Mouse (Mus musculus) heart, postnatal 0 days (tissue): ENCODE results near the gene Chst15. TPM values are rescaled to one million over a fixed set of nuclear protein-coding genes. Genes with fewer than 3 reads are reported as not detected.

Experiments
- ATAC-seq: fragments of 200-750 bp; cut with Nextera tagmentation; 2 replicates; pipeline ENCODE4 v1.8.0; 2017; ENCODE audit warnings: low read depth, moderate number of reproducible peaks, moderate library complexity; ENCODE audit not compliant: insufficient read depth
- DNase-seq: peaks from one replicate; pipeline ENCODE4 v3.0.0-alpha.2; 2016; ENCODE audit warnings: low spot score
- H3K27ac ChIP-seq: fragments of 300-500 bp; sonication (generic); 2 replicates; pipeline ENCODE4 v1.5.1; 2014; ENCODE audit warnings: low read depth, mild to moderate bottlenecking
- H3K27me3 ChIP-seq: fragments of 300-500 bp; sonication (generic); 2 replicates; pipeline ENCODE4 v1.6.1; 2014; ENCODE audit warnings: low read length, mixed read lengths; ENCODE audit not compliant: control insufficient read depth, insufficient read depth
- H3K36me3 ChIP-seq: fragments of 300-500 bp; sonication (generic); replicated peaks from 2 replicates; pipeline ENCODE4 v1.6.1; 2014; ENCODE audit warnings: low read length, mixed read lengths; ENCODE audit not compliant: control insufficient read depth, insufficient read depth
- H3K4me1 ChIP-seq: fragments of 300-500 bp; sonication (generic); 2 replicates; pipeline ENCODE4 v1.6.1; 2014; ENCODE audit warnings: antibody characterized with exemption; ENCODE audit not compliant: control insufficient read depth, insufficient read depth
- H3K4me2 ChIP-seq: fragments of 300-500 bp; sonication (generic); 2 replicates; pipeline ENCODE4 v1.6.1; 2014; ENCODE audit warnings: low read depth, mild to moderate bottlenecking, low read length, moderate library complexity
- H3K4me3 ChIP-seq: fragments of 300-500 bp; sonication (generic); 2 replicates; pipeline ENCODE4 v1.5.1; 2014; ENCODE audit warnings: low read depth, low read length
- H3K9ac ChIP-seq: fragments of 300-500 bp; sonication (generic); replicated peaks from 2 replicates; pipeline ENCODE4 v1.6.1; 2014; ENCODE audit warnings: low read depth, low read length, mixed read lengths
- H3K9me3 ChIP-seq: fragments of 300-500 bp; sonication (generic); replicated peaks from 2 replicates; pipeline ENCODE4 v1.6.1; 2016; ENCODE audit warnings: low read length; ENCODE audit not compliant: control insufficient read depth
- CTCF ChIP-seq: IDR thresholded peaks from 2 replicates; pipeline ENCODE4 v1.5.1; 2016; ENCODE audit warnings: antibody characterized with exemption, control low read depth, low read depth
- EP300 ChIP-seq: IDR thresholded peaks from 2 replicates; pipeline ENCODE4 v1.6.1; 2016; ENCODE audit warnings: antibody characterized with exemption, low read depth
- WGBS: fragments of 180-500 bp; shearing (Covaris S2); extraction: QIAGEN DNeasy Blood & Tissue Kit; methylation state at CpG from one replicate; pipeline ENCODE4 v1.1.7; 2014; 5-methylcytosine and 5-hydroxymethylcytosine counted together
- polyA plus RNA-seq: library from polyadenylated mRNA; unstranded; fragments of >200 nt; fragmentation: Nextera tagmentation; extraction: Ambion mirVana; gene quantifications from 2 replicates; pipeline ENCODE4 v1.2.1, GENCODE M21; 2015
- total RNA-seq: library from RNA; depleted of rRNA; stranded (reverse); fragments of >200 nt; gene quantifications from 2 replicates; pipeline ENCODE4 v1.2.3, GENCODE M21; 2014; ENCODE audit warnings: low replicate concordance

Gene Chst15
- total and polyA plus RNA-seq, 2 experiments from 2014 or later = 4.3 to 5.8 TPM

DNA sequence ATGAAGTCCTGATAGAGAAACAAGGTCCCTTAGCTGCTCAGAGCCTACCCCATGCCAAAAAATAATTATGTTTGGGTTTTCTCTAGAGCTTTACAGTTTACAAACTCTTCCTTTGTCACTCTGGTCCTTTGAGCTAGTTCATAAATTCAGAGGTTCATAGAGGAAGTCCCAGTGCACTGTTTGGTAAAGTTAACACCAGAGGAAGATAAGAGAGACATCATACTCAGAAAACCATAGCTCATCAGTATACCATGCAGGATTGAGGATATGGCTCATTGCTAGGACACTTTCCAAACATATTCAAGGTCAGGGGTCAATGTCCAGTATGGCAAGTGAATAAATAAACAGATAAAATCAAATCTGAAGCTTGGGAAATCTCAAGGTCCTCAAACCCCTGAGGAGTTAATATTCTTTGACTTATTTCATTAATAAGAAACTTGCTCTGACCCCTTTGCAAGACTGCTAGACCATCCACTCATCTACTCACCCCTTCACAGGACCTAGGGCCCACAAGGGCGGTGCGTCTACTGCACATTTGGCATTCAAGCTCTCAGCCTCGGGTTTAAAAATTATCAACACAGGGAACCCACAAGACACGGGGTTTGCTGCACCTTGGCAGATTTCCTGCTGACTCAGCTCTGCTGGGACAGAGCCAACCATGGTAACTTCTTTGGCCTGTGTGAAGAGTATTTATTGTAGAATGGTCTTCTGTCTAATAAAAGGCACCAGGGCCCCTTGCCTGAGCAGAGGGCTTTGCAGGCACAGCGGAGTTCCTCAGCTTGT is 8.7 kb upstream of the Chst15 start:
- no peak overlapping the region for H3K27ac ChIP-seq
- 23% methylated on average over 5 of the region's 5 CpGs for WGBS
- no peak overlapping the region for H3K4me3 ChIP-seq
- H3K36me3 ChIP-seq = no peaks in the 10 kb centered on the region
- H3K9ac ChIP-seq = no peak overlapping the region
- DNase-seq (no peak), ATAC-seq (no peak; the same call in 1 of the 2 replicates)
- TF ChIP-seq EP300 (no peak), CTCF (no peak)
- H3K4me1 ChIP-seq = peaks cover 9% of the 10 kb centered on the region
- no peaks in the 10 kb centered on the region for H3K9me3 ChIP-seq
- no peaks in the 10 kb centered on the region; the same call in 1 of the 2 replicates for H3K27me3 ChIP-seq
- no peak overlapping the region for H3K4me2 ChIP-seq

DNA sequence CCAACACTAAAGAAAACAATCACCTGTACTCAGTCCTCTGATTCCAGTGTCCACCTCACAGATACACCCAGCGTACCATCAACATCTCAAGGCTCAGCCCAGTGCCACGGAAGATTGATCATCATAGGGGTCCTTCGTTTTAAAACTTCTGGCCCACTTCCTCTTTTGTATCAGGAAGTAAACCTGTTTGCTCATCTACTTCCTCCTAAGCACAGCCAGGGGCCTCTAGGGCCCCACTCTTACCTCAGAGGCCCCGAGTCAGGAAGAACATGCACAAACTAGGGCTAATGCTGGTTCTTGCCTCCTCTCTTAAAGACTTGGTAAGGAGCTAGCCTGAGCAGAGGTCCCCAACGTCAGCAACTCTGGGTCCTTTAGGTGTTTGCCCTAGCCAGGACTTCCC is 6.4 kb upstream of the Chst15 start:
- ATAC-seq (no peak), DNase-seq (no peak)
- no peaks in the 10 kb centered on the region for H3K36me3 ChIP-seq
- H3K9me3 ChIP-seq = no peaks in the 10 kb centered on the region
- H3K4me1 ChIP-seq = peaks cover 9% of the 10 kb centered on the region
- H3K4me3 ChIP-seq = no peak overlapping the region
- H3K9ac ChIP-seq = no peak overlapping the region
- 62% methylated on average over 5 of the region's 5 CpGs for WGBS
- TF ChIP-seq EP300 = no peak
- TF ChIP-seq CTCF = no peak
- peaks cover 1% of the 10 kb centered on the region; the same call in 1 of the 2 replicates for H3K27me3 ChIP-seq
- H3K27ac ChIP-seq = no peak overlapping the region
- H3K4me2 ChIP-seq = no peak overlapping the region

DNA sequence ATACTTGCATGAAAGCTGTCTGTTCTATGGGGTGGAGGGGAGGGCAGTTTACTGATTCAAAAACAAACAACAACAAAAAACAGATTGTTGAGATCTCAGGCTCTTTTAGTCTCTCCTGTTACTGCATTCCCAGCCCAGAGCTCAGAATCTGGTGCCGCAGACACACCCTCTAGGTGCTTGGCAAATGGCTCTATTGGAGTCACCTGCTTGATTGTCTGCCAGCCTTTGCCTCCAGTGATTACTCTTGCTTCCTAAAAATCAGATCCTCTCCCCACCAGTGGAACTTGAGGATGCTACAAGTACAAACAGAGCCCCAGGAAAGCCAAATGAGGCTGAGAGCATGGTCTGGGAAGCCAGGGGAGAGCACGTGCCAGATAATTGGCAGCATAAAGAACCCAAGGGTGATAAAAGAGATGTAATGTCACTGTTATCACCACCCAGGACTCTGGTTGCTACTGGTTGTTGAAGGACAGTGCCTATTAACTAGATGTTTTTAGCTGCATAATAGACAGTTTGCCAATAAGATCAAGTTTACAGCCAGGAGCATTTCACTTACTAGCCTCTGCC is 4.4 kb upstream of the Chst15 start:
- peaks cover 8% of the 10 kb centered on the region; the same call in 1 of the 2 replicates for H3K27me3 ChIP-seq
- H3K9ac ChIP-seq = no peak overlapping the region
- H3K27ac ChIP-seq = no peak overlapping the region
- ATAC-seq (no peak), DNase-seq (no peak)
- H3K4me2 ChIP-seq = no peak overlapping the region
- no peak for TF ChIP-seq EP300
- H3K4me3 ChIP-seq = no peak overlapping the region
- H3K4me1 ChIP-seq = peaks cover 13% of the 10 kb centered on the region
- no peaks in the 10 kb centered on the region for H3K36me3 ChIP-seq
- no peaks in the 10 kb centered on the region for H3K9me3 ChIP-seq
- WGBS = 65% methylated on average over 2 of the region's 2 CpGs

DNA sequence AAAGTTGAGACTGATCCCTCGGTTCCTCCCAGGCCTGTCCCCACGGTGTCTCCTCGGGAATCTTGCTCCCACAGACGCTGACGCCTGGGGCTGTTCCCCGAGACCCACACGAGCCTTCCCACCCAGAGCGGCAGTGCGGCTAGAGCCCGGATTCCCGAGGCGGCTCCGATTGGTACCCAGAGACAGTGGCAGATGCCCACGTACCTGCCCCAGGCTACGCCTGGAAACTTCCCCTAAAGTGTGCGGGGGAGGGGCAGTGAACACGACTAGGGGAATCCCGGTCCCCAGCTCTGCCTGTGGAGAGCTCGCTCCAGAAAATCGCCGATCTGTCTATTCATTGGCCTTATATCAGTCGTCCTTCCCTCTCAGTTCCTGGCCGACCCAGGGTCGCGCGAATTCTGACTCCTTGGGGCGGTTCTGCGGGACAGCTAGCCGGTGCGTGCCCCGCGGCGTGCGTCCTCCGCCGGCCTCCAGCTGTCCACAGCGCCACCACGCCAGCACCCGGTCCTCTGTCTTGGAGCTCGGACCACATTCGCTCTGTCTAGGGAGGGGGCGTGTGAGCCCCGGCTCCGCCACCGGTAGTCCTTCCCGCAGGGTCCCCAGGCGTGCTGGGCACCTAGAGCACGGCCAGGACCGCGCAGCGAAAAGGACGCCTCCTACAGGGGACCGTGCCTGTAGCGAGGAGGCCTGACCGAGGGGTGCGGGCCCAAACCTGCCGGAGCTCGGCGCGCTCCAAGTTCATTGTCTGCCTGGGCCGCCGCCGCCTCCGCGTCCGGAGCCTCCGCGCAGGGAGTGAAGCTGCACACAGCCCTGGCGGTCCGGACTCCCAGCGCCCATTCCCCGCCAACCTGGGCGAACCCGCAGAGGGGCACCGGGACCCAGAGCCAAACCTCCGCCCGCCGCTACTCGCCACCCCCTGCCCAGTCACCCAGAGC is 660 bp downstream of the Chst15 start:
- Histone ChIP-seq H3K4me3 (peak overlapping the region; percentile 86), H3K36me3 (no peaks in the 10 kb centered on the region), H3K9ac (peak overlapping the region; percentile 74), H3K27me3 (peaks cover 14% of the 10 kb centered on the region; the same call in 1 of the 2 replicates), H3K27ac (peak overlapping the region; percentile 81), H3K9me3 (no peaks in the 10 kb centered on the region), H3K4me1 (peaks cover 4% of the 10 kb centered on the region; the same call in 1 of the 2 replicates), H3K4me2 (peak overlapping the region; percentile 99)
- ATAC-seq (peak; percentile 56), DNase-seq (peak; percentile 49)
- under 1% methylated on average over 66 of the region's 79 CpGs for WGBS
- TF ChIP-seq EP300 (no peak), CTCF (peak; percentile 19; the same call in 1 of the 2 replicates)
